Mouse (Mus musculus) central nervous system, embryonic 18 days (tissue): ENCODE results near the gene Pum1. TPM values are rescaled to one million over a fixed set of nuclear protein-coding genes. Genes with fewer than 3 reads are reported as not detected.

Experiments
- polyA plus RNA-seq: library from polyadenylated mRNA; depleted of rRNA; stranded (reverse); fragments of >200 nt; gene quantifications from 2 replicates; pipeline ENCODE4 v1.2.3, GENCODE M21; 2012; rRNA removed

Gene Pum1
- 80.1 and 85.9 TPM in 2 replicates for polyA plus RNA-seq

DNA sequence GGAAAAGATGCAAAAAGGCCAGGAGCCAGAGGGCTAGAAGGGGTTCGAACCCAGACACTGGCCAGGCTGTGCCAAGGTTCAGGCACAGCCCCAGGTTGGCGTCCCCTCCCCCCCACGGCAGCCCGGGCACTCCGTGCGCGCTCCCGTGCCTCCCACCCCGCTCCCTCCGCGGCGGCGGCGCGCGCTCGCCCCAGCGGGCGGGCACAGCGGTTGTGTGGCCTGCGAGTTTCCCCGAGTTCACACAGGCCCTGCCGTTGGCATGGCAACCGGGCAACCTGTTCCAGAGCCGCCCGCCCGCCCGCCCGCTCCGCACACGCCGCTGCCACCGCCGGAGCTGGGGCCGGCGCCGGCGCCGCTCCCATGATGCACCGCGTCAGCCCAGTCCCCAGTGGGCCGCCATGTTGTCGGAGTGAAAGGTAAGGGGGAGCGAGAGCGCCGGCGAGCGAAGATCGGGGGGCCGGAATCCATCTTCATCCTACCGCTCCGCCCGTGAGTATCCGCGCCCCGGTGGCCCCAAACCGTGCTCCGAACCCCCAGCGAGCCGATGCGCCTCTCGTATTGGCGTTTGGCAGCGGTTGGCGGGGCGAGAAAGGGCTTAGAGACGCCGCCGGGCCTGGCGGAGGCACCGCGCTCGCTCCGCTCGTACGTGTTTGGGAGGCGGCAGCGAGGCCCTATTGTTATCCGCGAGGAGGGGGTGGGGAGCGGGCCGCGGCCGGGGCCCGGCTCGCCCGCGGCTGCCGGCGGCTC lies at the start of gene Pum1:
Gene Pum1, plus strand, starts transcription at position 343 of the 747 bp plus-strand sequence.

DNA sequence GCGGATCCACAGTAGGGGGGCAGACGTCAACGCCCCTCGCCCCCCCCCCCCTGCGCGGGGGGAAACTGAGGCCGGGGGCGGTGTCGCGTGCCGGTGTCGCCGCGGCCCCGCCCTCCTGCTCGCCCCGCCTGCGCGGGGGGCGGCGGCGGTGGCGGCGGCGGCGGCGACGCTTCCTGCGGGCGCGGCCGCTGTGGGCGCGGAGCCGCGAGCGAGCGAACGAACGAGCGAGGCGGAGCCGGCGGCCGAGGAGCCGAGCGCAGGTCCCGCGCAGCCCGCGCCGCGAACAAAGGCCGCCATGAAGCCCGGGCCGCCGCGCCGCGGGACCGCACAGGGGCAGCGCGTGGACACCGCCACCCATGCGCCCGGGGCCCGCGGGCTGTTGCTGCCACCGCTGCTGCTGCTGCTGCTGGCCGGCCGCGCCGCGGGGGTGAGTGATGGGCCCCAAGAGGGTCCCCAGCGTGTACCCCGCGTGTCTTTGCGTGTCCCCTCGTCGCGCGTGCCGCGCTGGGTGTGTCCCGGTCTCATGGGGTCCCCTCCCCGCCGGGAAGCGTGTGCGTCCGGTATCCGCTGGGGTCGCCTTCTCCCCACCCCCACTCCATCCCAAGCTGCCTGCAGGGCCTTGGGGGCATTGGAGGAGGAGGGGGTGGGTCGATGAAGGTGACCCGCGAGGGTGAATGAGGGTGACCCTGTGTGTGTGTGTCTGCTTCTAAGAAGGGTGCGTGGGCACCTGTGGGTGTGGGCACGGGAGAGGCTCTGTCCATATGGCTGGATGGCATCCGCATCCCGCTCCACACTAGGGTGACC lies 129.5 kb downstream of the Pum1 start, which contains the start of gene Sdc3:
Gene Sdc3, plus strand, starts transcription at position 162 of the 804 bp plus-strand sequence.

Other genes with a start within 250 kb of the Pum1 start
- 157 and 164 TPM in 2 replicates for gene Nkain1, start 89.1 kb upstream of the Pum1 start, polyA plus RNA-seq
- gene Sdc3, start 129.2 kb downstream of the Pum1 start, polyA plus RNA-seq, result 179 and 201 TPM in 2 replicates
- 13.5 and 16.8 TPM in 2 replicates for gene Laptm5, start 249.8 kb downstream of the Pum1 start, polyA plus RNA-seq